Mouse (Mus musculus): ENCODE measurements at regions not wholly inside any gene's neighbourhood (a gene's known extent, or its start where the extent isn't known, plus 50 kb on each side); places are given as distances from the start of the nearest gene placed in this dataset.

DNA sequence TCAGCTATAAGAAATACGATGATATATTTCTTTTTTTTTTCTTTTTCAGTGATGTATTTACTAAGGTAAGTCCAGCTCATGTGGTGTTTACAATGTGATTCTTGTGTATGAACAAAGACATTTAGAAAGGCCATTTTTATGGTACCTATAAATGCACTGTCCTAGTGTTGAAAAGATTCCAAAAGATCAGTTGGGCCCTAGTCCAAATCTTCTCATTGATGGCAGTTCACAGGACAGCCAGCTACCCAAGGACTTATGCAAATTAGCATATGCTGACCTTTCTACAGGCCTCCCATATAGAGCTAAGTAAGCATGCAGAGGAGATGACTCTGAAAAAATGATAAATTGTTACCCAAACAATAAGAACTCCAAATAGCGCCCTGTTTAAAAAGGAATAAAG, 97.3 kb upstream of the Cd180 start:
- no peaks in the 10 kb centered on the region for H3K9me3 ChIP-seq (replicated peaks)
- 68% methylated on average over 2 of the region's 2 CpGs for WGBS (ENCODE audit: insufficient replicate concordance)
- H3K4me1 ChIP-seq, result no peaks in the 10 kb centered on the region
- H3K27ac ChIP-seq, result no peak overlapping the region
- no peak for ATAC-seq
- H3K4me3 ChIP-seq, result no peak overlapping the region
- H3K27me3 ChIP-seq (replicated peaks), result no peaks in the 10 kb centered on the region
- H3K36me3 ChIP-seq, result no peaks in the 10 kb centered on the region
- H3K9ac ChIP-seq, result no peak overlapping the region
- no peak overlapping the region for H3K4me2 ChIP-seq

DNA sequence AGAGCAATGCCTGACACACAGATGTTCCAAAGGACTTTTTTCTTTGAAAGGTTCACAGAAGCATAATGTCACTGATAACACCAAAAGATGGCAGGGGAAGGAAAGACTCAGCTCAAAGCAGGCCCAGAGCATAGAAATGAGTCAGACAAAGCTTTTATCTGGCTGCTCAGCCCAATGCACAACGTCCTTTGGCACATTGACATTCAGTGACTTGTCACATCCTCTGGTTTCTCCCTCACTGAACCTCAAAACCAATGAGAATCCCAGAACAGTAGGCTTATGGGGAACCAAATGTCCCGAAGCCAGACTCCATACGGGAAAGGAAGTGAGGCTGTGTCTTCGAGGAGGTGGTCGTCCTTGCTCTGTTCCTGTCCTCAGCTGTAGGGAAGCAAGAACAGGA, 95.2 kb upstream of the Cd180 start:
- H3K36me3 ChIP-seq, result no peaks in the 10 kb centered on the region
- H3K27ac ChIP-seq, result no peak overlapping the region
- no peak overlapping the region for H3K4me3 ChIP-seq
- H3K9me3 ChIP-seq (replicated peaks), result no peaks in the 10 kb centered on the region
- H3K9ac ChIP-seq, result no peak overlapping the region
- no peak for ATAC-seq
- no peak overlapping the region for H3K4me2 ChIP-seq
- 62% methylated on average over 5 of the region's 5 CpGs for WGBS (ENCODE audit: insufficient replicate concordance)
- no peaks in the 10 kb centered on the region for H3K4me1 ChIP-seq
- H3K27me3 ChIP-seq (replicated peaks), result no peaks in the 10 kb centered on the region

DNA sequence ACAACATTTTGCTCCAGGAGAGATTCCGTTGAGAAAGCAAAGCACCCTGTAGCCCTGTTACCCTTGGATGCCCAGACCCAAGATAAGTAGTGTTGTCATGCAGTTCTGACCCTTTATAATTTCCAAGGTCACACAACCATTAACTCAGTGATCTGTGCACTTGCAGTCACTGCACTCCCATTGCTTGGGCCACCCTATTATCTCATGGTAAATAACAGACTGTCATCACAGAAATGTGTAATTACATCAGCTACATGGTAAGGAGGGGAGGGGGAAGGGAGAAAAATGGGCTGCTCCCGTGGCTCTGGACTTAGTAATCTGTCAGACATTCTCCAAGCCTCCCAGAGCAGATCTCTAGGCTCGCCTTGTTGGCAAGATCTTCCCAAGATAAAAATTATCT, 93.8 kb upstream of the Cd180 start:
- H3K9ac ChIP-seq, result no peak overlapping the region
- H3K27me3 ChIP-seq (replicated peaks), result no peaks in the 10 kb centered on the region
- H3K4me2 ChIP-seq, result no peak overlapping the region
- H3K4me3 ChIP-seq, result no peak overlapping the region
- no peak for ATAC-seq
- no peaks in the 10 kb centered on the region for H3K9me3 ChIP-seq (replicated peaks)
- no peaks in the 10 kb centered on the region for H3K36me3 ChIP-seq
- no peaks in the 10 kb centered on the region for H3K4me1 ChIP-seq
- no peak overlapping the region for H3K27ac ChIP-seq
- 43% methylated on average over 3 of the region's 3 CpGs for WGBS (ENCODE audit: insufficient replicate concordance)

- Histone ChIP-seq H3K27me3 (replicated peaks) (no peaks in the 10 kb centered on the region), H3K4me2 (no peak overlapping the region), H3K9me3 (replicated peaks) (no peaks in the 10 kb centered on the region), H3K4me1 (no peaks in the 10 kb centered on the region), H3K9ac (no peak overlapping the region), H3K4me3 (no peak overlapping the region), H3K36me3 (no peaks in the 10 kb centered on the region), H3K27ac (no peak overlapping the region)
- no peak for ATAC-seq
- WGBS (ENCODE audit: insufficient replicate concordance), result 70% methylated on average over 4 of the region's 4 CpGs
Observed at GRCm38 (mm10) chr13:102600026-102600425, 93.3 kb upstream of the Cd180 start.

- Histone ChIP-seq H3K27me3 (replicated peaks) (no peaks in the 10 kb centered on the region), H3K4me2 (no peak overlapping the region), H3K36me3 (no peaks in the 10 kb centered on the region), H3K9me3 (replicated peaks) (no peaks in the 10 kb centered on the region), H3K27ac (no peak overlapping the region), H3K4me3 (no peak overlapping the region), H3K9ac (no peak overlapping the region), H3K4me1 (no peaks in the 10 kb centered on the region)
- ATAC-seq, result no peak
- WGBS (ENCODE audit: insufficient replicate concordance), result 49% methylated on average over 2 of the region's 2 CpGs
Observed at GRCm38 (mm10) chr13:102624461-102624860, 68.9 kb upstream of the Cd180 start.

GRCm38 (mm10) chr13:102625171-102625835, 68.1 kb upstream of the Cd180 start:
- no peaks in the 10 kb centered on the region for H3K4me1 ChIP-seq
- H3K9me3 ChIP-seq (replicated peaks), result no peaks in the 10 kb centered on the region
- H3K4me3 ChIP-seq, result no peak overlapping the region
- no peaks in the 10 kb centered on the region for H3K27me3 ChIP-seq (replicated peaks)
- WGBS (ENCODE audit: insufficient replicate concordance), result 67% methylated on average over 8 of the region's 8 CpGs
- no peak overlapping the region for H3K4me2 ChIP-seq
- no peak for ATAC-seq
- H3K36me3 ChIP-seq, result no peaks in the 10 kb centered on the region
- H3K9ac ChIP-seq, result no peak overlapping the region
- H3K27ac ChIP-seq, result no peak overlapping the region

DNA sequence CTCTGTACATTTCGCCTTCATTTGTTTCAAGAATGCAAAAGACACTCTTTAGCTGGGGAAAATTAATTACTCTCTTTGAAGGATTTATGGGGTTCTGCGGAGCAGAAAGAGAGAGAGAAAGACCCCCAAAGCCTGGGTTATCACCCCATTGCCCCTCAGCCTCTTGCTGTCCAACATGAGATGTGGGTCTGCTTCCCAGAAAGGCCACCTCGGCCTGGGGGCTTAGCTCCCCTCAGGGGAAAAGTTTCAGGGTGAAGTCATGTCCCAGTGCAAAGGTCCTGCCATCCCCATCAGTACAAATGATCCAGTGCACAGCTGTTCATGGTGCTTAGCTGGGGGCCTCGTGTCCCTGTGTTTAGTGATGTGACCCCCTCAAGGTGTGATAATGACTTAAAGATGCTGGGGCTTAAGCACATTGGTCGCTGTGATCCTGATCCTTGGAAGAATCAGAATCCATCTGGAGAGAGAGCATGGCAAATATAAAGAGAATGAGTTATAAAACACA, 67.5 kb upstream of the Cd180 start:
- no peaks in the 10 kb centered on the region for H3K36me3 ChIP-seq
- H3K9ac ChIP-seq, result no peak overlapping the region
- no peaks in the 10 kb centered on the region for H3K4me1 ChIP-seq
- no peak overlapping the region for H3K4me3 ChIP-seq
- no peak overlapping the region for H3K27ac ChIP-seq
- ATAC-seq, result no peak
- no peaks in the 10 kb centered on the region for H3K27me3 ChIP-seq (replicated peaks)
- no peak overlapping the region for H3K4me2 ChIP-seq
- WGBS (ENCODE audit: insufficient replicate concordance), result 51% methylated on average over 5 of the region's 5 CpGs
- H3K9me3 ChIP-seq (replicated peaks), result no peaks in the 10 kb centered on the region

- ATAC-seq, result no peak
- Histone ChIP-seq H3K4me3 (no peak overlapping the region), H3K4me1 (no peaks in the 10 kb centered on the region), H3K4me2 (no peak overlapping the region), H3K36me3 (no peaks in the 10 kb centered on the region), H3K27ac (no peak overlapping the region), H3K9ac (no peak overlapping the region), H3K27me3 (replicated peaks) (no peaks in the 10 kb centered on the region), H3K9me3 (replicated peaks) (no peaks in the 10 kb centered on the region)
- WGBS (ENCODE audit: insufficient replicate concordance), result 71% methylated on average over 4 of the region's 4 CpGs
Observed at GRCm38 (mm10) chr13:102627786-102628185, 65.6 kb upstream of the Cd180 start.

- Histone ChIP-seq H3K27ac (no peak overlapping the region), H3K36me3 (no peaks in the 10 kb centered on the region), H3K4me2 (no peak overlapping the region), H3K4me3 (no peak overlapping the region), H3K4me1 (no peaks in the 10 kb centered on the region), H3K9ac (no peak overlapping the region), H3K9me3 (replicated peaks) (no peaks in the 10 kb centered on the region), H3K27me3 (replicated peaks) (no peaks in the 10 kb centered on the region)
- no peak for ATAC-seq
- WGBS (ENCODE audit: insufficient replicate concordance), result 76% methylated on average over 7 of the region's 7 CpGs
Observed at GRCm38 (mm10) chr13:102629176-102629575, 64.2 kb upstream of the Cd180 start.

GRCm38 (mm10) chr13:102634236-102634957, 59.0 kb upstream of the Cd180 start:
- ATAC-seq, result no peak
- no peaks in the 10 kb centered on the region for H3K27me3 ChIP-seq (replicated peaks)
- H3K27ac ChIP-seq, result no peak overlapping the region
- 76% methylated on average over 10 of the region's 10 CpGs for WGBS (ENCODE audit: insufficient replicate concordance)
- H3K4me3 ChIP-seq, result no peak overlapping the region
- H3K36me3 ChIP-seq, result no peaks in the 10 kb centered on the region
- H3K9ac ChIP-seq, result no peak overlapping the region
- no peaks in the 10 kb centered on the region for H3K4me1 ChIP-seq
- no peak overlapping the region for H3K4me2 ChIP-seq
- H3K9me3 ChIP-seq (replicated peaks), result no peaks in the 10 kb centered on the region

DNA sequence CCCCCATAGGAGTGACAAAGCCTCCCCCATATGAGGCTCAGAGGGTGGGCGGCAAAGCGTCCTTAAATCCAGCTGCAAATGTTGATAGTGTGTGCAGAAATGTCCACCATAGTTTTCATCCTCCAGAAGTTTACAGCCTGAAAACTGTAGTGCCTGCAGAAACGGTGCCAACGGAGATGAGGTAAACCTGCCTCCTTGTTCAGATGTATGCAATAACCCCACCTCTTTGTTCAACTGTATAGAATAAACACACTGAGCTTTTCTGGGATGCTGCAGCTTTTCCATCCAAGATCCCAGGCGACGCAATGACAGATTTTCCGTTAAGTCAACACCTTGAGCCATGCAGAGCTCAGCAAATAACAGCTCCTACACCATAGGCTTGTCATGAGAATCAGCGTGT, 57.3 kb upstream of the Cd180 start:
- 70% methylated on average over 8 of the region's 8 CpGs for WGBS (ENCODE audit: insufficient replicate concordance)
- no peak for ATAC-seq

DNA sequence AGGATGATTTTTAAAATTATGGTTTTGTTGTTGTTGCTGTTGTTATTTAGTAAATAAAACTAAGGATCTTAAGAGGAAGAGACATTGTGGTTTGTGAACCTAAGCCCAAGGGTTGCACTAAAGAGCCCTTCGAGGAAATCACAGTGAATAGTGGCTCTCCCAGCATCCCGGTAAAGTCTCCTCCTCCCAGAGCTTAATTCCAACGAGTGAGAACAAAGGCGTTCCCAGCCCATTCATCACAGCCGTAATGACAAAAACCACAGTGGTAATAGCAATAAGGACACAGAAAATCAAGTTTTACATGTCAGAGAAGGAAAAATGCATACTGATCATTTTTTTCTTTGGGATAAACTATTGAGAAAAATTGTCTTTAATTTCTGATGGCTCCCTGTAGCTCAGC, 56.3 kb upstream of the Cd180 start:
- H3K36me3 ChIP-seq, result no peaks in the 10 kb centered on the region
- no peak overlapping the region for H3K9ac ChIP-seq
- H3K4me2 ChIP-seq, result no peak overlapping the region
- H3K27me3 ChIP-seq (replicated peaks), result no peaks in the 10 kb centered on the region
- no peak overlapping the region for H3K27ac ChIP-seq
- no peaks in the 10 kb centered on the region for H3K9me3 ChIP-seq (replicated peaks)
- ATAC-seq, result no peak
- H3K4me1 ChIP-seq, result no peaks in the 10 kb centered on the region
- H3K4me3 ChIP-seq, result no peak overlapping the region
- WGBS (ENCODE audit: insufficient replicate concordance), result 42% methylated on average over 5 of the region's 5 CpGs

More for the DNA sequence above, 57.3 kb upstream of the Cd180 start:
- H3K36me3 ChIP-seq, result no peaks in the 10 kb centered on the region
- H3K9ac ChIP-seq, result no peak overlapping the region
- no peaks in the 10 kb centered on the region for H3K9me3 ChIP-seq (replicated peaks)
- no peak overlapping the region for H3K4me3 ChIP-seq
- no peak overlapping the region for H3K27ac ChIP-seq
- no peak overlapping the region for H3K4me2 ChIP-seq
- no peaks in the 10 kb centered on the region for H3K4me1 ChIP-seq
- H3K27me3 ChIP-seq (replicated peaks), result no peaks in the 10 kb centered on the region

All from liver, embryonic 12.5 days (tissue).